Mouse (Mus musculus): ENCODE results near the gene Creld2. TPM values are rescaled to one million over a fixed set of nuclear protein-coding genes. Genes with fewer than 3 reads are reported as not detected.
A peak's percentile ranks its signal among the peaks of the same experiment; 100 is the strongest.

Creld2 gene
- polyA plus RNA-seq, 1 experiment from 2014 or later: 79.4 TPM

DNA sequence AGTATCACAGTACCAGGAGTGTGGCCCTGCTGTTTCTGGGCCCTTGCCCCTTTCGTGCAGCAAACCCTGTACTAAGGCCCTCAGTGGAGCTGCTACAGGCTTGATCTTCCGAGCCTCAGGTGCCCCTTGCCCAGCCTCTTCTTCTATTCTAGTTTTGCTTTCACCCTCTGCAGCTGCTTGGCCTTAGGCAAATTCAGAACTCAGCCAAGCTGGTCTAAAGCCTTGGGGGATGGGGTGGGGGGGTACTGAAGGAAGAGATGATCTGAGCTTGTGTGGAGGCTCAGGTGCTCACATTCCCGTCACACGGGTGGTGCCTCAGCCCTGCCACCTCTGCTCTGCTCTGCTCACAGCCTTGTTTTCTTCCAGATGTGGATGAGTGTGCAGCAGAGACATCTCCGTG, 3.9 kb downstream of the Creld2 start:
- 95% methylated on average over 5 of the region's 5 CpGs for WGBS
- Histone ChIP-seq H3K4me2 (ENCODE audit: low read depth, low read length, severe bottlenecking) (no peak overlapping the region), H3K36me3 (ENCODE audit: control insufficient read depth, insufficient read depth, low read length) (peaks cover 13% of the 10 kb centered on the region; the same call in 1 of the 2 replicates), H3K27me3 (ENCODE audit: control insufficient read depth, insufficient read depth, low read length) (no peaks in the 10 kb centered on the region), H3K4me3 (ENCODE audit: low read depth, low read length) (no peak overlapping the region), H3K9ac (ENCODE audit: low read length) (no peak overlapping the region), H3K9me3 (ENCODE audit: control insufficient read depth, low read length) (no peaks in the 10 kb centered on the region), H3K27ac (ENCODE audit: low read depth, low read length) (no peak overlapping the region), H3K4me1 (replicated peaks; ENCODE audit: control insufficient read depth, insufficient read depth, low read length) (peaks cover 9% of the 10 kb centered on the region; the same call in 1 of the 2 replicates)
- no peak for ATAC-seq (replicated peaks; ENCODE audit: low FRiP score)
- no peak for DNase-seq (ENCODE audit: low spot score)

DNA sequence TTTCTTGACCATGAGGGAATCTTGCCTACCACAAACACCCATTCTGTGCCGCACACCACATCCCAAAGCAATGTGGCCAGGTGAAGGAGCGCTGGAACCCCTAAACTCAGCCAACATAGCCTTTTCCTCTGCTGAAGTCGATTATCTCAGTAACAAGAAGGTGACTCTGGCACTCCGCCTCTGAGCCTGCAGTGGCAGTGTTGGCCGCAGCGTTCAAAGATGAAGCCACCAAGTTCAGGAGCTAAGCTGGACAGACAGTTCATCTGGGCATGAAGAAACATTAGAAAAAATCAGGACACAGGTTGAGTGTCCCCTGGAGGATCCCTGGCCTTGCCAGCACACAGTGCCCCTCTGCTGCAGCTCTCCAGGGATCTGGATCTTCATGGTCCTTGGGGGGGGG, 8.0 kb downstream of the Creld2 start:
- no peaks in the 10 kb centered on the region for H3K27me3 ChIP-seq (ENCODE audit: control insufficient read depth, insufficient read depth, low read length)
- H3K9ac ChIP-seq (ENCODE audit: low read length): no peak overlapping the region
- H3K9me3 ChIP-seq (ENCODE audit: control insufficient read depth, low read length): no peaks in the 10 kb centered on the region
- no peak overlapping the region for H3K4me2 ChIP-seq (ENCODE audit: low read depth, low read length, severe bottlenecking)
- 88% methylated on average over 6 of the region's 6 CpGs for WGBS
- H3K27ac ChIP-seq (ENCODE audit: low read depth, low read length): no peak overlapping the region
- H3K4me1 ChIP-seq (replicated peaks; ENCODE audit: control insufficient read depth, insufficient read depth, low read length): no peaks in the 10 kb centered on the region
- no peak overlapping the region for H3K4me3 ChIP-seq (ENCODE audit: low read depth, low read length)
- ATAC-seq (replicated peaks; ENCODE audit: low FRiP score) (no peak), DNase-seq (ENCODE audit: low spot score) (no peak)
- peaks cover 13% of the 10 kb centered on the region; the same call in 1 of the 2 replicates for H3K36me3 ChIP-seq (ENCODE audit: control insufficient read depth, insufficient read depth, low read length)

DNA sequence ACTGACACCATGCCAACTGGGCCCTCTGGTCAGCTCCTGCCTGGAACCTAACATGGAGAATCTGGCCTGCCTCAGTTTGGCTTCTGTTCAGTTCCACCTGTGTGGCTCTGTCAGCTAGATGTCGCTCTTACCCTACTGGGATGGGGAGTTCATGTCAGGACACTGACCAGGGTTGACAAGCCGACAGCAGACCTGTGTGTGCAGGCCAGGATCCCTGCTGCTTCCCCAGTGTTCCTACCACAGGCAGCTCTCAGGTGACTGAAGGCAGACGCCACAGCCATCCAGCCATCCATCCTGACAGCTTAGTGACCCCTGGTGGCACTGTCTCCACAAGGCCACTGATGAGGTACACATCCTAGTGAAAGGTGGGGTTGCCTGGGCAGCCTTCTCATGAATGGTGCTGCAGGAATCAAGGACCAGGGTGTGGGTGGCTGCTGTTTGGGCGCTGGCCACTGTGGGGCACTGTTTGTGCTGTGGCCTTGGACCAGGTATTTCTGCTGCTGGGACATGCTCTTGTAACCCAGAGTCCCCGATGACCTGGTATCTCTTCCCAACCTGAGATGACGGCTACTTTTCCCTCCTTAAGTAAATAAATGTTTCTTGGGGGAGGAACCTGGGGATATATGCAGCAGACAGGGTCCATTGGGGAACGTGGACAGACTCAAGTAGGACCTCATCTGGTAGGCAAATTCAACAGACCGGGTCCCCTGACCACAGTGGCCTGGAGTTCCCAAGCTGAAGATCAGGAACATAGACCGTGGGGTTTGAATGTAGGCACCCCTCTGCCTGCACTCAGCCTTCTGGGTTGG, 8.7 kb downstream of the Creld2 start:
- no peak overlapping the region for H3K4me2 ChIP-seq (ENCODE audit: low read depth, low read length, severe bottlenecking)
- H3K4me3 ChIP-seq (ENCODE audit: low read depth, low read length): no peak overlapping the region
- no peaks in the 10 kb centered on the region for H3K4me1 ChIP-seq (replicated peaks; ENCODE audit: control insufficient read depth, insufficient read depth, low read length)
- peaks cover 13% of the 10 kb centered on the region; the same call in 1 of the 2 replicates for H3K36me3 ChIP-seq (ENCODE audit: control insufficient read depth, insufficient read depth, low read length)
- no peaks in the 10 kb centered on the region for H3K9me3 ChIP-seq (ENCODE audit: control insufficient read depth, low read length)
- no peak overlapping the region for H3K27ac ChIP-seq (ENCODE audit: low read depth, low read length)
- H3K9ac ChIP-seq (ENCODE audit: low read length): no peak overlapping the region
- DNase-seq (ENCODE audit: low spot score) (peak; percentile 83), ATAC-seq (replicated peaks; ENCODE audit: low FRiP score) (peak; percentile 63)
- WGBS: 30% methylated on average over 9 of the region's 9 CpGs
- H3K27me3 ChIP-seq (ENCODE audit: control insufficient read depth, insufficient read depth, low read length): no peaks in the 10 kb centered on the region

DNA sequence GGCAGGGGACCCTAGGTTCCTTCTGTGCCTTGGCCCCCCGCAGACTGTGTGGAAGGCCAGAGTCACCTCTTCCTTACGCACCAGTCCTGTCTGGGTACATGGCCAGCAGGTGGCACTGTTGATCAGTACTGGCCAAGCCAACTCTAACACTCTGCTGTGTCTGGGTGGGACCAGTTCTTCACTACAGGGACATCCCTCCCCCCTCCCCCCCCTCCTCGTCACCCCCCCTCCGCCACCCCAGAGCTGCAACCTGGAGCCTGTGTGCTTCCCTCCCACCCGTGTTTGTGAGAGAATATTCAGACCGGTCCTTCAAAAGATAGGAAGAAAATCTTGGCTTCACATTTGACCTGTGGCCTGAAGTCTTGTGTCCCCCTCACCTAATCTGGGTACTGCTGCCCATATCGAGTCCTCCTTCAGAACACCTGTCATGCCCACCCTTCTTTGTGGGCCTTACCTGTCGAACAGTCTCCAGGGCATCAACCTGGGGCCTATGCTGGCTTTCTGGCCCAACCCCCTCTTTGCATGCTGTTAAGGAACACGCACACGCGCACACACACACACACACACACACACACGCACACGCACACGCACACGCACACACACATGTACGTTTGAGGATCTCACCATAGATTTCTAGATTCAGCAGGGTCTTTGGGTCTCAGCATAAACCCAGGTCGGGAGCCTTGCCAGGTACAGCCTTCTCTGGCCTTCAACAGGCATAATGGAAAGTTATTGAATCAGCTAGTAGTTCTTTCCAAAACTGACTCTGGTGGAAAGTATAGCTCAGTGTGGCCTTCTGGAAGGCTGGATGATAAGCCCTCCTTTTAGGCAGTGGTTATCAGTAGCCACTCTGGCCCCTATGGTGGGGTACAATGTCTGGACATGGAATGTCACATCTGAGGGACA, 9.6 kb downstream of the Creld2 start:
- no peak overlapping the region for H3K9ac ChIP-seq (ENCODE audit: low read length)
- H3K27me3 ChIP-seq (ENCODE audit: control insufficient read depth, insufficient read depth, low read length): no peaks in the 10 kb centered on the region
- no peaks in the 10 kb centered on the region for H3K9me3 ChIP-seq (ENCODE audit: control insufficient read depth, low read length)
- ATAC-seq (replicated peaks; ENCODE audit: low FRiP score) (peak; percentile 91), DNase-seq (ENCODE audit: low spot score) (peak; percentile 92)
- 63% methylated on average over 15 of the region's 17 CpGs for WGBS
- no peak overlapping the region for H3K4me2 ChIP-seq (ENCODE audit: low read depth, low read length, severe bottlenecking)
- H3K36me3 ChIP-seq (ENCODE audit: control insufficient read depth, insufficient read depth, low read length): peaks cover 8% of the 10 kb centered on the region; the same call in 1 of the 2 replicates
- no peak overlapping the region for H3K27ac ChIP-seq (ENCODE audit: low read depth, low read length)
- no peaks in the 10 kb centered on the region for H3K4me1 ChIP-seq (replicated peaks; ENCODE audit: control insufficient read depth, insufficient read depth, low read length)
- H3K4me3 ChIP-seq (ENCODE audit: low read depth, low read length): no peak overlapping the region

DNA sequence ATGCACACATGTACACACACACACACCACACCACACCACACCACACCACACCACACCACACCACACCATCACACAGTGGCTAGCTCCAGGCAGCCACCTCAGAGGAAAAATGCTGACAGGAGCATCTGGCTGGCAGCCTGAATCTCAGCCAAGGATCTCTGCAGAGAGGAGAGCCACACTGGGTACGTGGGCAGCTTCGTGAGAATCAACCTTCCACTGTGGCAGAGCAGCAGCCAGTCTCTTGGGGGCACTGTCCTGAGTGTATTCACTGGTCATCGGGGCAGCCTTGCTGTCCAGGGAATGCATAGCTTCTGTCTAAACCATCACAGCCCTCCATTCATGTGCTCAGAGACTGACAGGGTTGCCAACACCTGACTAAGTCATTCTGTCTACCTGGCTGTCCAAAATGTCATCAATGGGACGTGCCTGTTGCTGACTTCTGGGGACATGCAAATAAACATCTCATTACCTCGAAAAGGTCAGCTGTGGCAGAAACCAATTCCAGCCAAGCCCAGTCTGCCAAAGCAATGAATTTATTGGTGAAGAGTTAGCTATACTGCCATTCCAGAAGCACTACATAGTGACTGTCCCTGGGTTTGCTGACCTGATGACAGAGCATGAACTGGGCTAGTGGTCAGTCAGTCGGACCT, 10.5 kb downstream of the Creld2 start:
- Histone ChIP-seq H3K36me3 (ENCODE audit: control insufficient read depth, insufficient read depth, low read length) (peaks cover 2% of the 10 kb centered on the region; the same call in 1 of the 2 replicates), H3K27ac (ENCODE audit: low read depth, low read length) (no peak overlapping the region), H3K4me2 (ENCODE audit: low read depth, low read length, severe bottlenecking) (no peak overlapping the region), H3K4me1 (replicated peaks; ENCODE audit: control insufficient read depth, insufficient read depth, low read length) (no peaks in the 10 kb centered on the region), H3K9me3 (ENCODE audit: control insufficient read depth, low read length) (no peaks in the 10 kb centered on the region), H3K27me3 (ENCODE audit: control insufficient read depth, insufficient read depth, low read length) (no peaks in the 10 kb centered on the region), H3K9ac (ENCODE audit: low read length) (no peak overlapping the region), H3K4me3 (ENCODE audit: low read depth, low read length) (no peak overlapping the region)
- ATAC-seq (replicated peaks; ENCODE audit: low FRiP score): no peak
- WGBS: 78% methylated on average over 6 of the region's 6 CpGs
- no peak for DNase-seq (ENCODE audit: low spot score)

DNA sequence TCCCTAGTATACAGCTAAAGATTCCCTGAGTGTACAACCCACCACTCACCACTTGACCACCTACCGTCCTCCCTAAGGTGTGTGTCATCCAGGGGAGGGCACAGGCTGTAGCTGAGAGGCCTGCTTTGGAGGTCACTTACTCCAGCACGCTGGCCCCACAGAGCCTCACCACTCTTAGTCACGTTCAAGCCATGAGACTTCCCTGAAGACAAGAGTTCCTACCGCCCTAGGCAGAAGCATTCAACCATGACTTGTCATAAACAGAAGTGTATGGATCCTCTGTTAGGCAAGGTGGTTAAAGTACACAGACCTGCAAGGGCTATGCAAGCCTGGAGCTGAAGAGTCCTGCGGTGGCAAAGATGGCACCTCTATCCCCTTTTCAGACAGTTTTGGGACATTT, 11.2 kb downstream of the Creld2 start:
- Histone ChIP-seq H3K27me3 (ENCODE audit: control insufficient read depth, insufficient read depth, low read length) (no peaks in the 10 kb centered on the region), H3K4me2 (ENCODE audit: low read depth, low read length, severe bottlenecking) (no peak overlapping the region), H3K9ac (ENCODE audit: low read length) (no peak overlapping the region), H3K36me3 (ENCODE audit: control insufficient read depth, insufficient read depth, low read length) (no peaks in the 10 kb centered on the region), H3K9me3 (ENCODE audit: control insufficient read depth, low read length) (no peaks in the 10 kb centered on the region), H3K27ac (ENCODE audit: low read depth, low read length) (no peak overlapping the region), H3K4me3 (ENCODE audit: low read depth, low read length) (no peak overlapping the region), H3K4me1 (replicated peaks; ENCODE audit: control insufficient read depth, insufficient read depth, low read length) (no peaks in the 10 kb centered on the region)
- ATAC-seq (replicated peaks; ENCODE audit: low FRiP score): no peak
- DNase-seq (ENCODE audit: low spot score): no peak
- 87% methylated on average over 5 of the region's 5 CpGs for WGBS

DNA sequence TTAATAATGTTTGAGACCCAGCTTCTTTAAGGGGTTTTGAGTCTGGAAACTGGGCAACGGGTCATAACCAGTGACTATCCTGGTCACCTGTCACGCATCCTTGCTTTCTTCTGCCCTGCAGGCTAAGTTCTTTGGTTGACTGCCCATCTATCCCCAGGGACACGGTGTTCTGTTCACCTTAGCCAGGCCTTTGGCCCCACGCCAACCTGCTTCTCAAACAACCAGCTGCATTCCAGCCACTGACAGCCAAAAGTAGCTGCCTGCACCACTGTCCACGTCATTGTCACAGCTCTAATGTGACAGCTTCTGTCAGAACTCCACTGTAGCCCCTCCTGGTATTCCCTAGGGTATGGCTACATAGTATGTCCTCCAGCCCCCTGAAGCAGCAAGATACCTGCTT, 12.0 kb downstream of the Creld2 start:
- H3K27me3 ChIP-seq (ENCODE audit: control insufficient read depth, insufficient read depth, low read length): no peaks in the 10 kb centered on the region
- 70% methylated on average over 5 of the region's 5 CpGs for WGBS
- ATAC-seq (replicated peaks; ENCODE audit: low FRiP score): no peak
- no peaks in the 10 kb centered on the region for H3K4me1 ChIP-seq (replicated peaks; ENCODE audit: control insufficient read depth, insufficient read depth, low read length)
- no peaks in the 10 kb centered on the region for H3K36me3 ChIP-seq (ENCODE audit: control insufficient read depth, insufficient read depth, low read length)
- no peak overlapping the region for H3K9ac ChIP-seq (ENCODE audit: low read length)
- no peak overlapping the region for H3K27ac ChIP-seq (ENCODE audit: low read depth, low read length)
- no peaks in the 10 kb centered on the region for H3K9me3 ChIP-seq (ENCODE audit: control insufficient read depth, low read length)
- H3K4me2 ChIP-seq (ENCODE audit: low read depth, low read length, severe bottlenecking): no peak overlapping the region
- no peak for DNase-seq (ENCODE audit: low spot score)
- no peak overlapping the region for H3K4me3 ChIP-seq (ENCODE audit: low read depth, low read length)

DNA sequence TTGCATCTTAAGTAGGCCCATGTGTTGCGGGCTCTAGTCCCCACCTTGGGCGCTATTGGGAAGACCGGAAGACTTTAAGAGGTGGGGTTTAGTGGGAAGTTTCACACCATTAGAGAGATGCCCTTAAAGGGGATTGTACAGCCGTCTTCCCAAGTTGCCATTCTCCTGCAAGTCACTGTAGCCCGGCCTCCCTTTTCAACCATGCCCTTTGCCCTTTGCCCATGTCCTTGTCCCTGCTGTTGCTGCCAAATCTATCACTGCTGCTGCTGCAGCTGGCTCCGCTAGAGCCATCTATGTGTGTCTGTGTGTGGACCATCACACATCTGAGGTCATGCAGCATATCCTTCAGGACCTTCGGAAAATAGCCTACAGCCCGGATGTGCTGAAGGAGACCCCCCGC, 13.1 kb downstream of the Creld2 start:
- no peaks in the 10 kb centered on the region; the same call in 1 of the 2 replicates for H3K4me1 ChIP-seq (replicated peaks; ENCODE audit: control insufficient read depth, insufficient read depth, low read length)
- ATAC-seq (replicated peaks; ENCODE audit: low FRiP score) (no peak), DNase-seq (ENCODE audit: low spot score) (no peak)
- no peaks in the 10 kb centered on the region for H3K36me3 ChIP-seq (ENCODE audit: control insufficient read depth, insufficient read depth, low read length)
- WGBS: 85% methylated on average over 9 of the region's 9 CpGs
- H3K9ac ChIP-seq (ENCODE audit: low read length): no peak overlapping the region
- no peaks in the 10 kb centered on the region for H3K9me3 ChIP-seq (ENCODE audit: control insufficient read depth, low read length)
- H3K4me3 ChIP-seq (ENCODE audit: low read depth, low read length): no peak overlapping the region
- H3K4me2 ChIP-seq (ENCODE audit: low read depth, low read length, severe bottlenecking): no peak overlapping the region
- H3K27me3 ChIP-seq (ENCODE audit: control insufficient read depth, insufficient read depth, low read length): no peaks in the 10 kb centered on the region
- no peak overlapping the region for H3K27ac ChIP-seq (ENCODE audit: low read depth, low read length)

Measured in forebrain, embryonic 11.5 days (tissue).